Comparison of ENCODE assay signal across 8 mouse cellular contexts in the genomic region with DNA sequence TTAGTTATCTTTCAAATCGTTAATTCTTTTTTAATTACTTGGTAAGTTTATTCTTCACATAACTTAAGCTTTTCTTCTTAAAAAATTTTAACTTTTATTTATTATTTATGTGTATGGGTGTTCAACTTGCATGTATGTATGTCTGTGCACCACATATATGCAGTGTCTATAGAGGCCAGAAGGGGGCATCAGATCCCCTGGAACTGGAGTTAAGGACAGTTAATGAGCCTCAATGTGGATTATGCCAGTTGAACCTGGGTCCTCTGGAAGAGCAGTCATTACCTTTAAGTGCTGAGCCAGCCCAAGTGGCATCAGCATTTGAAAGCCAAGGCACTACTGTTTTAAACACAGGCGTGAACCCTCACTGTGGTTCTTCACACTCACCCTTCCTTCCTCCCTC.
DNase-seq lines count a peak whose midpoint lies in the region; ATAC-seq and TF ChIP-seq lines count a peak whose summit lies in the region.
"Had no signal": no experiment of that assay in that cellular context is flagged by ENCODE, and none has a peak within 500 bp of the region (broad histone marks: within the 10 kb centered on the region; RNA-seq: fewer than 3 reads in every experiment).

No protein-coding gene starts in this region.

- no peak for TF ChIP-seq POLR2A in thymus, adult 2 months (IDR thresholded peaks at IDR 0.05; ENCODE audit: control insufficient read depth, extremely low read depth, insufficient read depth, low read length, poor library complexity)

- 16% methylated on average over 2 of the region's 2 CpGs for WGBS in thymus, adult 2 months
- WGBS in midbrain, postnatal 0 days: 4% methylated on average over 2 of the region's 2 CpGs

- TF ChIP-seq CTCF in thymus, adult 2 months (IDR thresholded peaks at IDR 0.05; ENCODE audit: borderline replicate concordance, control insufficient read depth, extremely low read depth, insufficient read depth, low read length, poor library complexity): no peak
- TF ChIP-seq CTCF in midbrain, postnatal 0 days (IDR thresholded peaks at IDR 0.05): peak; percentile 76

- no peaks in the 10 kb centered on the region for H3K9me3 ChIP-seq in midbrain, postnatal 0 days (ENCODE audit: low read length)

- H3K4me1 ChIP-seq in thymus, adult 2 months (replicated peaks; ENCODE audit: control insufficient read depth, insufficient read depth, low read length): no peaks in the 10 kb centered on the region
- no peaks in the 10 kb centered on the region for H3K4me1 ChIP-seq in midbrain, postnatal 0 days (ENCODE audit: insufficient read depth, low read length)

- no peaks in the 10 kb centered on the region for H3K27me3 ChIP-seq in thymus, adult 2 months (ENCODE audit: control insufficient read depth, insufficient read depth, low read length)
- H3K27me3 ChIP-seq in midbrain, postnatal 0 days (ENCODE audit: insufficient read depth, low read length): no peaks in the 10 kb centered on the region

- peak; percentile 70 for ATAC-seq in midbrain, postnatal 0 days (ENCODE audit: low FRiP score)

- no peak overlapping the region for H3K4me2 ChIP-seq in midbrain, postnatal 0 days (ENCODE audit: low read depth, low read length, poor library complexity, severe bottlenecking)

- no peak overlapping the region for H3K4me3 ChIP-seq in thymus, adult 2 months (ENCODE audit: control insufficient read depth, insufficient read depth, low read length)
- no peak overlapping the region for H3K4me3 ChIP-seq in midbrain, postnatal 0 days (ENCODE audit: low read depth, low read length)

- peak; percentile 17 for DNase-seq in thymus, postnatal 4 days
- no peak for DNase-seq in thymus, adult 2 months
- DNase-seq in c-Kit-positive CD71-positive TER-119-negative erythroid progenitor cells, embryonic 14.5 days (ENCODE audit: low read depth): peak; percentile 9
- DNase-seq in frontal cortex, postnatal 10 days (ENCODE audit: low spot score in 2 of 2): peak; percentile 9 to 32
- peak; percentile 48 to 63 for DNase-seq in kidney, postnatal 4 days
- peak; percentile 57 for DNase-seq in midbrain, postnatal 0 days (ENCODE audit: low spot score)
- DNase-seq in urinary bladder, postnatal 36 days (ENCODE audit: low spot score in 2 of 2): no peak

- H3K36me3 ChIP-seq in thymus, adult 2 months (ENCODE audit: control insufficient read depth, insufficient read depth, low read length): no peaks in the 10 kb centered on the region
- H3K36me3 ChIP-seq in midbrain, postnatal 0 days (ENCODE audit: insufficient read depth, low read length): no peaks in the 10 kb centered on the region

- no peak overlapping the region for H3K27ac ChIP-seq in thymus, adult 2 months (ENCODE audit: control insufficient read depth, insufficient read depth, low read length)
- no peak overlapping the region for H3K27ac ChIP-seq in midbrain, postnatal 0 days (ENCODE audit: low read depth, low read length)
- H3K27ac ChIP-seq: macrophage had no signal

- no peak overlapping the region for H3K9ac ChIP-seq in midbrain, postnatal 0 days (replicated peaks; ENCODE audit: low read length, poor library complexity, severe bottlenecking)

Comparison
In these comparisons a context has a peak if more than half of its experiments do, and no peak if none do; other contexts are left out.
1. DNase-seq: peak in thymus, postnatal 4 days (single experiment), c-Kit-positive CD71-positive TER-119-negative erythroid progenitor cells, embryonic 14.5 days (single experiment), frontal cortex, postnatal 10 days (2 of 2), kidney, postnatal 4 days (2 of 2) and midbrain, postnatal 0 days (single experiment); none in thymus, adult 2 months (single experiment) and urinary bladder, postnatal 36 days (0 of 2).